Mouse (Mus musculus): ENCODE data around the gene Smpdl3b.

DNA sequence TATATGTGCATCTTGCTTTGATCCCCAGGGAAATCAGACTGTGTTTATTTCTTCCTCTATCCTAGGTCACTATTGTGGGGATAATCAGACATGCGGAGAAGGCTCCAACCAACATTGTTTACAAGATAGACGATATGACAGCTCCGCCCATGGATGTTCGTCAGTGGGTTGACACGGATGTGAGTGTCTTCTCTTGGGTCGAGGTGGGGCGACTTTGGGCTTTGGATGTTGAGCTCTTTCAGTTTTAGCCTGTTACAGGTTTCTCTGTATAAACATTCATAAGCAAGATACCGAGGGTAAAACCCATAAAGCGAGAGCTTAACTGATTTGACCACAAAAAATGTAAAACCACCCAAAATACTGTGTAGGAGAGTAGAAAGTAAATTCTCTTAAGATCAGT lies 14.7 kb upstream of the Smpdl3b start:
- TF ChIP-seq CTCF (conservative IDR thresholded peaks at IDR 0.05; ENCODE audit: insufficient read depth, insufficient read length, low read depth, low read length) (no peak), POLR2A (IDR thresholded peaks at IDR 0.05; ENCODE audit: low read depth, low read length) (no peak)
